Mouse (Mus musculus) cerebellum, adult 2 months (tissue): Measurements from ENCODE around the gene 2410137M14Rik. TPM values are rescaled to one million over a fixed set of nuclear protein-coding genes. Genes with fewer than 3 reads are reported as not detected.

Experiments used
- DNase-seq, 2 experiments: peaks; one replicate each; pipeline ENCODE4 v3.0.0; 2021
- H3K27ac ChIP-seq: fragments of 200-500 bp; 2 replicates; pipeline ENCODE4 v1.5.1; 2012; ENCODE audit warnings: low read length, control low read depth, inconsistent platforms; ENCODE audit not compliant: insufficient read depth
- H3K27me3 ChIP-seq: fragments of 200-500 bp; 2 replicates; pipeline ENCODE4 v1.6.1; 2012; ENCODE audit warnings: inconsistent platforms, mild to moderate bottlenecking, low read length, moderate library complexity; ENCODE audit not compliant: control insufficient read depth, insufficient read depth
- H3K4me1 ChIP-seq: fragments of 200-500 bp; 2 replicates; pipeline ENCODE4 v1.6.1; 2011; ENCODE audit warnings: low read length; ENCODE audit not compliant: control insufficient read depth, insufficient read depth
- H3K4me3 ChIP-seq: fragments of 200-500 bp; replicated peaks from 2 replicates; pipeline ENCODE3; 2011; ENCODE audit warnings: mild to moderate bottlenecking, low read depth, low read length, control low read depth; ENCODE audit not compliant: insufficient read depth
- CTCF ChIP-seq: fragments of 200-500 bp; IDR thresholded peaks from 2 replicates; pipeline ENCODE4 v1.5.1; 2011; ENCODE audit warnings: low read depth, mild to moderate bottlenecking, control low read depth, low read length, moderate library complexity, borderline replicate concordance; ENCODE audit not compliant: insufficient read depth
- POLR2A ChIP-seq: fragments of 200-500 bp; IDR thresholded peaks from 2 replicates; pipeline ENCODE4 v1.6.1; 2011; ENCODE audit warnings: low read length, control low read depth, borderline replicate concordance; ENCODE audit not compliant: insufficient read depth
- WGBS: fragments of 180-500 bp; shearing (Covaris S2); methylation state at CpG from one replicate; pipeline ENCODE4 v1.1.7; 2018; 5-methylcytosine and 5-hydroxymethylcytosine counted together
- polyA plus RNA-seq: library from polyadenylated mRNA; depleted of rRNA; stranded (reverse); fragments of >200 nt; gene quantifications from 2 replicates; pipeline ENCODE4 v1.2.3, GENCODE M21; 2012

The 2410137M14Rik gene
- polyA plus RNA-seq, 1 experiment = 0.29 TPM

DNA sequence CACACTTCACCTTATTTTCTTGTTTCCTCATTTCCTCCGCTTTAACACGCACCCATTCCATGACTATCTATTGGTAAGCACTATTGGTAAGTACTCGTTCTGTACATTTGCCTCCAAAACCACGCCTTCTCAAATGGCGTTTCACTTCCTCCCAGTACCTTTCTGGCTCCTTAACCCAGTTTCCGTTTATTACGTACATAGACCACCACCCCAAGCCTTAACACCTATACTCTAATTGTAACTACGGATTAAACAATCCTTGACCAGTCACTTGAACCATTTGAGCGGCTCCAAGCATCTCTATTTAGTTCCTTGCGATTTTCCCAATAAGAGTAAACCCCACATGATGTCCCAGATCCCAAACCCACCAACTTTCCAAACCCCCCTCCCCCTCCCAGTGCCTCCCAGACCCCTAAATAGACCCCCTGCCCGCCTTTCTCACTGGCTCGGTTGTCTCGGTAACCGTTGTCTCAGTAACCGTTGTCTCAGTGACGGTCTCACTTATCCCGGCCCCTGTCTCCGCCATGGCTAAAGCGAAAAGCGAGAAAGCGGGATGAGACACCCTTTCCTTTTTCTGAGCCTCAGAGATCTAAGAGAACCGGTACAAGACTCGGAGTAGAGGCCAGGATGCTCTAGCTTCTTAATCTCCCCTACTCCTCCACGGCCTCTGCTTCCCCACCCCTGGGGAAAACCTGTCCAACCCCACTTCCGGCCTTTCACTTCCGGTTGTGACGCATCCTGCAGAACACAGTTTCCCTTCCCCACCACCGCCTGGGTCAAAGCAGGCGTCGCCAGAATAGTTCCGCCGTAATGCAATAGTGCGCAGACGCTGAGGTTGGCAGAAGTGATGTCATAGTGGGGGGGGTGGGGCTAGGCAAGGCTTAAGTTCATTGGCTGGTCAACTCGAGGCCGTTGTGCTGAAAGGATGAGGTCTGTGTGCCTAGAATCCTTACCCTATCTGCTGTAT lies 29.8 kb downstream of the 2410137M14Rik start, which contains the start of gene Ppp1r11:
Gene Ppp1r11 (minus strand): TSS at position 761 of the 967 bp plus-strand sequence.
- Histone ChIP-seq H3K4me1 (peaks cover 4% of the 10 kb centered on the region; the same call in 1 of the 2 replicates), H3K27me3 (no peaks in the 10 kb centered on the region), H3K27ac (0 out of 2 replicates have a peak within 1 kb of the TSS, but pooled peaks have one; percentile 52), H3K4me3 (peak within 1 kb of the TSS; percentile 83)
- DNase-seq = peak; percentile 96 to 98
- WGBS = 2% methylated on average over 36 of the region's 36 CpGs
- TF ChIP-seq POLR2A (peak; percentile 87; the same call in 1 of the 2 replicates), CTCF (no peak)

- Histone ChIP-seq H3K27ac (no peak overlapping the region), H3K4me1 (peaks cover 4% of the 10 kb centered on the region; the same call in 1 of the 2 replicates), H3K4me3 (no peak overlapping the region), H3K27me3 (no peaks in the 10 kb centered on the region)
- TF ChIP-seq CTCF (no peak), POLR2A (no peak)
- WGBS = 91% methylated on average over 8 of the region's 8 CpGs
- no peak for DNase-seq
Observed at GRCm38 (mm10) chr17:36949265-36949664, 31.8 kb downstream of the 2410137M14Rik start.

GRCm38 (mm10) chr17:36948286-36948685 lies 32.8 kb downstream of the 2410137M14Rik start:
- H3K4me3 ChIP-seq = no peak overlapping the region
- H3K27me3 ChIP-seq = no peaks in the 10 kb centered on the region
- no peak for DNase-seq
- TF ChIP-seq CTCF = no peak
- no peak for TF ChIP-seq POLR2A
- H3K27ac ChIP-seq = no peak overlapping the region
- WGBS = 64% methylated on average over 1 of the region's 1 CpGs
- peaks cover 4% of the 10 kb centered on the region; the same call in 1 of the 2 replicates for H3K4me1 ChIP-seq

- peak; percentile 69 to 78 for DNase-seq
- H3K27me3 ChIP-seq = no peaks in the 10 kb centered on the region
- H3K4me1 ChIP-seq = peaks cover 8% of the 10 kb centered on the region; the same call in 1 of the 2 replicates
- peak overlapping the region; percentile 77 for H3K4me3 ChIP-seq
- TF ChIP-seq POLR2A (no peak; the same call in 1 of the 2 replicates), CTCF (no peak)
- WGBS = under 1% methylated on average over 62 of the region's 62 CpGs
- H3K27ac ChIP-seq = peak overlapping the region; percentile 65
Observed at GRCm38 (mm10) chr17:36947051-36947819, 33.8 kb downstream of the 2410137M14Rik start.

GRCm38 (mm10) chr17:36944121-36944775 lies 36.8 kb downstream of the 2410137M14Rik start:
- TF ChIP-seq POLR2A = no peak
- peak; percentile 15; the same call in 1 of the 2 replicates for TF ChIP-seq CTCF
- peaks cover 8% of the 10 kb centered on the region; the same call in 1 of the 2 replicates for H3K4me1 ChIP-seq
- no peaks in the 10 kb centered on the region for H3K27me3 ChIP-seq
- WGBS = 52% methylated on average over 9 of the region's 9 CpGs
- DNase-seq = peak; percentile 22 to 38
- H3K27ac ChIP-seq = no peak overlapping the region
- H3K4me3 ChIP-seq = peak overlapping the region; percentile 10

DNA sequence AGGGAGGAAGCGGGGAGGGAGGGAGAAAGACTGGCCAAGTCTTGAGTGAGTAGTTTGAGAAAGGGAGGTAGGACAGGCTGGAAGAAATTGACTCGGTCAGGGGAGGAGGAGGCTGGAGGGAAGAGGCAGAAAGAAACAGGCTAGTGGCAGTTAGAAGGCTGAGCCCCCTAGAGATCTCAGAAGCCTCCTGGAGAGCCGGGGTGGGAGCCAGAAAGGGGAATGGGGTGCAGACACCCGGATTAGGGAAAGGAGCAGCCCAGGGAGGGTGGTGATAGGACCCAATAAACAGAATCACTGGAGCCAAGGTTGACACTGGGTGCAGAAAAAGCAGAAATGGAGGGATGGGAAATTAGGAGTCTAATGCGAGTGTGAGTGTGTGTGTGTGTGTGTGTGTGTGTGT lies 37.3 kb downstream of the 2410137M14Rik start:
- DNase-seq = peak in 1 of 2 experiments; percentile 10
- Histone ChIP-seq H3K27ac (no peak overlapping the region), H3K4me1 (peaks cover 8% of the 10 kb centered on the region; the same call in 1 of the 2 replicates), H3K27me3 (no peaks in the 10 kb centered on the region), H3K4me3 (peak overlapping the region; percentile 59)
- TF ChIP-seq POLR2A (no peak), CTCF (no peak)
- 52% methylated on average over 5 of the region's 5 CpGs for WGBS

DNA sequence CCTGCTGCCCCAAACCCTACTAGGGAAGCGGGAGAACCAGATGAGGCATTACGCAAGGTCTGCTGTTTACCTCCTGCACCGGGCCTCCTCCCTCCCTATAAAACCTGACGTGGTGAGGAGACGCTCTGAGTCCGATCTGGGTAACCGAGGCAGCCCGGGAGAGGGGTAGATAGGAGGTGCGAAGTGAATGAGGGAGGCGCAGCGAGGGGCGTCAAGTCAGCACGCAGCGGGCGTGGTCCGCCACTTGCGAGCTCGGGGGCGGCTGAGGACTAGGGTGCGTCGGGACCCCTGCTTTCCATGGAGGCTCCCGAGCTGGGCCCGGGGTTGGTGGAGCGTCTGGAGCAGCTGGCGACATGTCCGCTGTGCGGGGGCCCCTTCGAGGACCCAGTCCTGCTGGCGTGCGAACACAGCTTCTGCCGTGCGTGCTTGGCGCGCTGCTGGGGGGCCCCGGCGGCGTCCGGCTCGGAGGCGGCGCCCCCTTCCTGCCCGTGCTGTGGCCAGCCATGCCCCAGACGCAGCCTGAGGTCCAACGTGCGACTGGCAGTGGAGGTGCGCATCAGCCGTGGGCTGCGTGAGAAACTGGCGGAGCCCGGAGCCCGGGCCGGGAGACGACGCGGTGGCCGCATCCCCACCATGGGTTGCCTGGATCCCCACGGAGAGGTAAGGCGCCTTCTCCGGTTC lies 38.1 kb downstream of the 2410137M14Rik start, which contains the start of gene Rnf39:
Gene Rnf39 (plus strand): TSS at position 128 of the 681 bp plus-strand sequence.
- Histone ChIP-seq H3K27me3 (no peaks in the 10 kb centered on the region; the same call in 1 of the 2 replicates), H3K4me3 (peak within 1 kb of the TSS; percentile 59), H3K4me1 (peaks cover 8% of the 10 kb centered on the region; the same call in 1 of the 2 replicates), H3K27ac (peak within 1 kb of the TSS; percentile 38)
- 2% methylated on average over 59 of the region's 59 CpGs for WGBS
- no peak for TF ChIP-seq CTCF
- 0 out of 2 replicates have a peak, but pooled peaks have one; percentile 11 for TF ChIP-seq POLR2A
- DNase-seq = peak; percentile 50 to 65
